Mouse (Mus musculus) liver, embryonic 16.5 days (tissue): ENCODE data around the gene Adora1. TPM values are rescaled to one million over a fixed set of nuclear protein-coding genes. Genes with fewer than 3 reads are reported as not detected.

Experiments used
- ATAC-seq: fragments of 200-750 bp; cut with Nextera tagmentation; 2 replicates; pipeline ENCODE4 v1.8.0; 2017; ENCODE audit warnings: low read depth, mild to moderate bottlenecking, moderate number of reproducible peaks, moderate library complexity
- H3K27ac ChIP-seq: fragments of 300-500 bp; sonication (generic); 2 replicates; pipeline ENCODE4 v1.5.1; 2014; ENCODE audit warnings: mild to moderate bottlenecking, low read length
- H3K27me3 ChIP-seq: fragments of 300-500 bp; sonication (generic); 2 replicates; pipeline ENCODE4 v1.6.1; 2014; ENCODE audit warnings: low read depth, low read length, mixed read lengths; ENCODE audit not compliant: control insufficient read depth, insufficient read depth
- H3K36me3 ChIP-seq: fragments of 300-500 bp; sonication (generic); 2 replicates; pipeline ENCODE4 v1.6.1; 2014; ENCODE audit warnings: mild to moderate bottlenecking; ENCODE audit not compliant: control insufficient read depth, insufficient read depth
- H3K4me1 ChIP-seq: fragments of 300-500 bp; sonication (generic); 2 replicates; pipeline ENCODE4 v1.6.1; 2014; ENCODE audit warnings: low read depth, low read length, mixed read lengths; ENCODE audit not compliant: control insufficient read depth
- H3K4me2 ChIP-seq: fragments of 300-500 bp; sonication (generic); 2 replicates; pipeline ENCODE4 v1.6.1; 2014; ENCODE audit warnings: low read depth, low read length, mixed read lengths
- H3K4me3 ChIP-seq: fragments of 300-500 bp; sonication (generic); 2 replicates; pipeline ENCODE4 v1.5.1; 2014; ENCODE audit warnings: low read depth, mild to moderate bottlenecking, low read length
- H3K9ac ChIP-seq: fragments of 300-500 bp; sonication (generic); 2 replicates; pipeline ENCODE4 v1.6.1; 2014; ENCODE audit warnings: low read depth, low read length
- H3K9me3 ChIP-seq: fragments of 300-500 bp; sonication (generic); replicated peaks from 2 replicates; pipeline ENCODE4 v1.6.1; 2016; ENCODE audit warnings: low read length; ENCODE audit not compliant: control insufficient read depth
- WGBS: fragments of 180-500 bp; shearing (Covaris S2); extraction: QIAGEN DNeasy Blood & Tissue Kit; methylation state at CpG from one replicate; pipeline ENCODE4 v1.1.7; 2014; ENCODE audit not compliant: insufficient replicate concordance; 5-methylcytosine and 5-hydroxymethylcytosine counted together
- polyA plus RNA-seq: library from polyadenylated mRNA; unstranded; fragments of >200 nt; fragmentation: Nextera tagmentation; extraction: Ambion mirVana; gene quantifications from 2 replicates; pipeline ENCODE4 v1.2.1, GENCODE M21; 2015

Gene Adora1
- polyA plus RNA-seq, 1 experiment from 2014 or later, result 3.6 TPM

GRCm38 (mm10) chr1:134233681-134234454, 1.4 kb downstream of the Adora1 start:
- H3K27me3 ChIP-seq, result peaks cover 26% of the 10 kb centered on the region
- H3K36me3 ChIP-seq, result no peaks in the 10 kb centered on the region
- no peak overlapping the region for H3K27ac ChIP-seq
- H3K4me2 ChIP-seq, result peak overlapping the region; percentile 53; the same call in 1 of the 2 replicates
- peaks cover 3% of the 10 kb centered on the region for H3K4me1 ChIP-seq
- 37% methylated on average over 19 of the region's 19 CpGs for WGBS
- 0 out of 2 replicates have a peak overlapping the region, but pooled peaks have one; percentile 15 for H3K9ac ChIP-seq
- no peaks in the 10 kb centered on the region for H3K9me3 ChIP-seq
- no peak for ATAC-seq
- H3K4me3 ChIP-seq, result peak overlapping the region; percentile 39

- ATAC-seq, result peak; percentile 12; the same call in 1 of the 2 replicates
- peaks cover 26% of the 10 kb centered on the region for H3K27me3 ChIP-seq
- no peak overlapping the region for H3K4me3 ChIP-seq
- no peak overlapping the region for H3K27ac ChIP-seq
- no peak overlapping the region for H3K4me2 ChIP-seq
- H3K4me1 ChIP-seq, result peaks cover 3% of the 10 kb centered on the region
- no peak overlapping the region for H3K9ac ChIP-seq
- no peaks in the 10 kb centered on the region for H3K9me3 ChIP-seq
- H3K36me3 ChIP-seq, result no peaks in the 10 kb centered on the region
- 60% methylated on average over 12 of the region's 12 CpGs for WGBS
Observed at GRCm38 (mm10) chr1:134232778-134233531, 2.3 kb downstream of the Adora1 start.

GRCm38 (mm10) chr1:134232326-134232725, 2.9 kb downstream of the Adora1 start:
- no peak overlapping the region for H3K9ac ChIP-seq
- no peaks in the 10 kb centered on the region for H3K9me3 ChIP-seq
- ATAC-seq, result no peak
- H3K36me3 ChIP-seq, result no peaks in the 10 kb centered on the region
- H3K4me1 ChIP-seq, result peaks cover 3% of the 10 kb centered on the region
- H3K27me3 ChIP-seq, result peaks cover 26% of the 10 kb centered on the region
- WGBS, result 69% methylated on average over 8 of the region's 8 CpGs
- no peak overlapping the region for H3K27ac ChIP-seq
- H3K4me3 ChIP-seq, result no peak overlapping the region
- no peak overlapping the region for H3K4me2 ChIP-seq

- no peak overlapping the region for H3K9ac ChIP-seq
- peaks cover 26% of the 10 kb centered on the region for H3K27me3 ChIP-seq
- H3K36me3 ChIP-seq, result no peaks in the 10 kb centered on the region
- H3K4me3 ChIP-seq, result no peak overlapping the region
- H3K27ac ChIP-seq, result no peak overlapping the region
- ATAC-seq, result no peak
- 33% methylated on average over 3 of the region's 3 CpGs for WGBS
- H3K9me3 ChIP-seq, result no peaks in the 10 kb centered on the region
- H3K4me2 ChIP-seq, result no peak overlapping the region
- H3K4me1 ChIP-seq, result no peaks in the 10 kb centered on the region
Observed at GRCm38 (mm10) chr1:134231681-134232080, 3.5 kb downstream of the Adora1 start.

GRCm38 (mm10) chr1:134231270-134231669, 4.0 kb downstream of the Adora1 start:
- peaks cover 26% of the 10 kb centered on the region for H3K27me3 ChIP-seq
- H3K9ac ChIP-seq, result no peak overlapping the region
- no peaks in the 10 kb centered on the region for H3K36me3 ChIP-seq
- no peak overlapping the region for H3K27ac ChIP-seq
- H3K4me3 ChIP-seq, result no peak overlapping the region
- 68% methylated on average over 3 of the region's 3 CpGs for WGBS
- ATAC-seq, result no peak
- H3K4me1 ChIP-seq, result no peaks in the 10 kb centered on the region
- H3K9me3 ChIP-seq, result no peaks in the 10 kb centered on the region
- no peak overlapping the region for H3K4me2 ChIP-seq

- no peak overlapping the region for H3K4me2 ChIP-seq
- H3K36me3 ChIP-seq, result no peaks in the 10 kb centered on the region
- H3K4me1 ChIP-seq, result no peaks in the 10 kb centered on the region
- no peak overlapping the region for H3K4me3 ChIP-seq
- 69% methylated on average over 10 of the region's 10 CpGs for whole genome bisulfite sequencing
- H3K9me3 ChIP-seq, result no peaks in the 10 kb centered on the region
- no peak overlapping the region for H3K27ac ChIP-seq
- ATAC-seq, result no peak
- H3K9ac ChIP-seq, result no peak overlapping the region
- H3K27me3 ChIP-seq, result peaks cover 24% of the 10 kb centered on the region
Observed at GRCm38 (mm10) chr1:134230638-134231228, 4.5 kb downstream of the Adora1 start.

GRCm38 (mm10) chr1:134229806-134230575, 5.2 kb downstream of the Adora1 start:
- H3K4me1 ChIP-seq, result no peaks in the 10 kb centered on the region
- H3K36me3 ChIP-seq, result no peaks in the 10 kb centered on the region
- no peaks in the 10 kb centered on the region for H3K9me3 ChIP-seq
- 62% methylated on average over 5 of the region's 5 CpGs for whole genome bisulfite sequencing
- no peak overlapping the region for H3K9ac ChIP-seq
- no peak overlapping the region for H3K27ac ChIP-seq
- ATAC-seq, result no peak
- H3K27me3 ChIP-seq, result peaks cover 17% of the 10 kb centered on the region
- no peak overlapping the region for H3K4me3 ChIP-seq
- H3K4me2 ChIP-seq, result no peak overlapping the region

GRCm38 (mm10) chr1:134226739-134227138, 8.5 kb downstream of the Adora1 start:
- WGBS, result 37% methylated on average over 8 of the region's 8 CpGs
- Histone ChIP-seq H3K4me2 (no peak overlapping the region), H3K9ac (no peak overlapping the region), H3K36me3 (no peaks in the 10 kb centered on the region), H3K9me3 (no peaks in the 10 kb centered on the region), H3K27me3 (no peaks in the 10 kb centered on the region), H3K4me3 (no peak overlapping the region), H3K27ac (no peak overlapping the region), H3K4me1 (no peaks in the 10 kb centered on the region; the same call in 1 of the 2 replicates)
- no peak for ATAC-seq
